Mouse (Mus musculus) lung, postnatal 0 days (tissue): ENCODE measurements around the gene Tubb2a.

Experiments
- CTCF ChIP-seq: IDR thresholded peaks from 2 replicates; pipeline ENCODE4 v1.5.1; 2016; ENCODE audit warnings: antibody characterized with exemption, mild to moderate bottlenecking
- EP300 ChIP-seq: IDR thresholded peaks from 2 replicates; pipeline ENCODE4 v1.6.1; 2016; ENCODE audit warnings: antibody characterized with exemption, mild to moderate bottlenecking, control low read depth

- TF ChIP-seq CTCF (no peak), EP300 (no peak)
These were observed 24.0 kb downstream of the Tubb2a start for GRCm38 (mm10) chr13:34053673-34054282.
